Mouse (Mus musculus): ENCODE data around the gene Tectb. TPM values are rescaled to one million over a fixed set of nuclear protein-coding genes. Genes with fewer than 3 reads are reported as not detected.

Tectb gene
- polyA plus RNA-seq, 1 experiment from 2014 or later: not detected

DNA sequence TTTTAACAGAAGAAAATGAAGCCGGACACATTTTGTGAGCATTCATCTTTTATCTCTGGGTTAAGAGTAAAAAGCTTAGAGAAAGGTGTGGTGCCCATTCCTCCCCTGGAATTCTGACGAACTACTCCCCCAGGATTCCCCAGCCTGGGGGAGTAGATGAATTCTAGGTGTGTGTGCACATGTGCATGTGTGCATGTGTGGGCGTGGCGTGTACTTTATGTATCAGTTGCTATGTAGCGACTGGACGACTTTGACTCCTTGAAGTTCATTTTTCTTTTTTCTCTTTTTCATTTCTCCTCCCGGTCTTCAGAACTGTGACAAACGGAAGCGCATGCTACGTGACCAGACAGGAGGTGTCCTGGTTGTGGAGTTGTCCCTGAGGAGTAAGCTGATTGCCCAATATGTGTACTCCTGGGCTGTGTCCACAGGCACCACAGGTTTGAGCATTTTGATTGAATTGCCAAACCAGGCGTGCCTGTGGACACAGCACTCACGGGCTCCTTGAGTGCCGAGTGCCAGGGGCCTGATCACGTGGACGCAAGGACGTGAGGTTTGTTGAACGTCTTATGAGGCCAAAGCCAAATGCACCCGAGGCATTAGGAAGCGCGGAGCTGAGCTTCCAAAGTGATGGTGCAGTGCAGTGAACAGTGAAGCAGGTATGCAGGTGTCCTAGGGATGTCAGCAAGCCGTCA lies 11.9 kb downstream of the Tectb start:
- WGBS: 79% methylated on average over 21 of the region's 21 CpGs
- DNase-seq (ENCODE audit: low spot score) (no peak), ATAC-seq (replicated peaks; ENCODE audit: low FRiP score, low TSS enrichment, low read depth) (no peak; the same call in 1 of the 2 replicates)
- H3K27me3 ChIP-seq (replicated peaks; ENCODE audit: control insufficient read depth, insufficient read depth, low read length): no peaks in the 10 kb centered on the region
- H3K27ac ChIP-seq (ENCODE audit: low read depth): no peak overlapping the region
- no peak overlapping the region for H3K4me2 ChIP-seq (ENCODE audit: low read length)
- no peak overlapping the region for H3K4me3 ChIP-seq (ENCODE audit: low read depth, low read length)
- H3K9ac ChIP-seq (ENCODE audit: low read length): no peak overlapping the region
- no peaks in the 10 kb centered on the region for H3K9me3 ChIP-seq (ENCODE audit: control insufficient read depth, low read length)
- peaks cover 5% of the 10 kb centered on the region; the same call in 1 of the 2 replicates for H3K4me1 ChIP-seq (replicated peaks; ENCODE audit: control insufficient read depth, insufficient read depth, low read length)
- no peaks in the 10 kb centered on the region for H3K36me3 ChIP-seq (ENCODE audit: control insufficient read depth, insufficient read depth, low read length)

DNA sequence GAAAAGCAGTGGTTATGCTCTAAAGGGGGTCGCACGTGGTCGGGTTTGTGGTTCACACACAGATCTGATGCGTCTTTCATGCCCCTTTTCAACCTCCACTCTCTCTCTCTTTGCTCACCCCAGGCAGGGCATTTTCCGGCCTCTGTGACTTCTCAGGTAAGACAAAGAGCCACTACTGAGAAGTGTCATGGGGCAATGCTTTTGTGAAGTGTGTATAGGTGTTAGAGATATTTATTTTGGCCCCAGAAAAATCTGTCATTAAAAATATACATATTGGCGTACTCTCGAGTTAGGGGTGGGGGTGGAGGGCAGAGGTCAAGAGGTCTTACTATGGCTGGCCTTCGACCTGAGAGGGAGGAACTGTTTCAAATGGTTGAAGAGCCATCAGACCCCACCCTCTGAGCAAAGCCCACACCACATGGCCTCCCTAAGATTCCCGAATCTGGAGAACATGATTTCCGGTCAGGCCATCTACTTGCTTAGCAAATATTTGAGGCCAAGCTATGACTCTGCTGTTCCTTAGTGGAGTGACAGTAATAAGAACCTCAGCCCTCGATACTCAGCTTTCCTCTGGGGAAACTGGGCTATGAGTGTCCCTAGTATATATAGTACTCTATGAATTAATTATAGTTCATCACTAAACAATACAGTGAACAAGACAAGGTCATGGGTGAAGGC lies 13.3 kb downstream of the Tectb start:
- Histone ChIP-seq H3K4me1 (replicated peaks; ENCODE audit: control insufficient read depth, insufficient read depth, low read length) (peaks cover 5% of the 10 kb centered on the region; the same call in 1 of the 2 replicates), H3K27ac (ENCODE audit: low read depth) (peak overlapping the region; percentile 3; the same call in 1 of the 2 replicates), H3K27me3 (replicated peaks; ENCODE audit: control insufficient read depth, insufficient read depth, low read length) (no peaks in the 10 kb centered on the region), H3K9ac (ENCODE audit: low read length) (no peak overlapping the region), H3K4me2 (ENCODE audit: low read length) (no peak overlapping the region), H3K4me3 (ENCODE audit: low read depth, low read length) (no peak overlapping the region), H3K36me3 (ENCODE audit: control insufficient read depth, insufficient read depth, low read length) (no peaks in the 10 kb centered on the region), H3K9me3 (ENCODE audit: control insufficient read depth, low read length) (no peaks in the 10 kb centered on the region)
- no peak for DNase-seq (ENCODE audit: low spot score)
- ATAC-seq (replicated peaks; ENCODE audit: low FRiP score, low TSS enrichment, low read depth): no peak
- 61% methylated on average over 11 of the region's 11 CpGs for WGBS

DNA sequence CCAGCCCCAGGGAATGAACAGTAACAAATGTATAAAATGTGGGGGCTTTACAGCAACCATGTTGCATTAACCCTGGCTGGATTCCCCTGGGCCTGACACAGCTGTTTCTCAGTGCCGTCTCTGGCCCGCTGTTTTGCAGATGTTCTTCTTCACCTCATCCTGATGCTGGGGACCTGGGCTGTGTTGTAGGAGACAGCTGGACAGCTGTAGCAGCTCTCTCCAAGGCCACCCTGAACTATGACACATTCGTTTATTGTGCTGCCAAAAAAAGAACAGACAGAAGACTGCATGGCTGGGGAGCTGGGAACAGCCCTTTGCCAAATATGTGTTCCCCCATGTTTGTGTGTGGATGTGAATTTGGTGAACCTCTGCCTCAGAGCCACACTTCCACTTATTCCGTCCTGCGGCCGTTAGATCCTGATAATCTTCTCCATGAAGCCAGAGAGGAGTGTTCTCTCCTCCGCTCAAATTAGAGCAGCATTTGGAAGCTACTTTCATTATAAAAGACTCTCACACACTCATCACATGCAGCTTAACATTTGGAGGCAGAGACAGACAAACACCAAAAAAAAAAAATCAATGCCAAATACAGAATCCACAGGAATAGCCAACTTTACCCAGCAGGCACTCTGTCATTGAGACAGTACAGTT lies 14.1 kb downstream of the Tectb start:
- no peaks in the 10 kb centered on the region for H3K9me3 ChIP-seq (ENCODE audit: control insufficient read depth, low read length)
- H3K9ac ChIP-seq (ENCODE audit: low read length): no peak overlapping the region
- no peaks in the 10 kb centered on the region for H3K36me3 ChIP-seq (ENCODE audit: control insufficient read depth, insufficient read depth, low read length)
- 43% methylated on average over 7 of the region's 7 CpGs for WGBS
- H3K27ac ChIP-seq (ENCODE audit: low read depth): peak overlapping the region; percentile 14; the same call in 1 of the 2 replicates
- H3K4me2 ChIP-seq (ENCODE audit: low read length): 0 out of 2 replicates have a peak overlapping the region, but pooled peaks have one; percentile 5
- DNase-seq (ENCODE audit: low spot score): peak; percentile 85
- H3K4me3 ChIP-seq (ENCODE audit: low read depth, low read length): no peak overlapping the region
- H3K4me1 ChIP-seq (replicated peaks; ENCODE audit: control insufficient read depth, insufficient read depth, low read length): peaks cover 5% of the 10 kb centered on the region; the same call in 1 of the 2 replicates
- peak; percentile 82 for ATAC-seq (replicated peaks; ENCODE audit: low FRiP score, low TSS enrichment, low read depth)
- H3K27me3 ChIP-seq (replicated peaks; ENCODE audit: control insufficient read depth, insufficient read depth, low read length): 0 out of 2 replicates have a peak, but pooled peaks cover 3% of the 10 kb centered on the region

DNA sequence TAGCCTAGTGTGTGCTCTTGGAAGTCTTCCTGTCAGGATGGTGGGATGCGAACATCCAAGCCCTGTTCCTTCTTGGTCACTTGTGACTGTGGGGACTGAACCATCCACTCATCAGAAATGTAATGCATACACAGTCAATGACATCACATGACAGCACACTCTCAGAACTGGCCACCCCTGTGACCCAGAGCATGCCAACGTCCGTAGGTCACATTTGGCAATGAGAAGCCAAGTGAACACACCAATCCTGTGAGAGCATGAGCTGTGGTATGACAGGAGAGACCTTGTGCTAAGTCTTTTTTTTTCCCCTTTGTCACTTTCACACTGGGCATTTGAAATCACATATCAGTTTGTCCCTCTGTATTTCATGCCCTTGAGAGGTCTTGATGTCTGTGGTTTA lies 15.0 kb downstream of the Tectb start:
- ATAC-seq (replicated peaks; ENCODE audit: low FRiP score, low TSS enrichment, low read depth) (no peak), DNase-seq (ENCODE audit: low spot score) (no peak)
- H3K4me3 ChIP-seq (ENCODE audit: low read depth, low read length): no peak overlapping the region
- no peak overlapping the region for H3K9ac ChIP-seq (ENCODE audit: low read length)
- no peaks in the 10 kb centered on the region for H3K9me3 ChIP-seq (ENCODE audit: control insufficient read depth, low read length)
- H3K36me3 ChIP-seq (ENCODE audit: control insufficient read depth, insufficient read depth, low read length): no peaks in the 10 kb centered on the region
- 83% methylated on average over 3 of the region's 3 CpGs for WGBS
- H3K27me3 ChIP-seq (replicated peaks; ENCODE audit: control insufficient read depth, insufficient read depth, low read length): 0 out of 2 replicates have a peak, but pooled peaks cover 3% of the 10 kb centered on the region
- peaks cover 5% of the 10 kb centered on the region; the same call in 1 of the 2 replicates for H3K4me1 ChIP-seq (replicated peaks; ENCODE audit: control insufficient read depth, insufficient read depth, low read length)
- H3K4me2 ChIP-seq (ENCODE audit: low read length): no peak overlapping the region
- no peak overlapping the region for H3K27ac ChIP-seq (ENCODE audit: low read depth)

DNA sequence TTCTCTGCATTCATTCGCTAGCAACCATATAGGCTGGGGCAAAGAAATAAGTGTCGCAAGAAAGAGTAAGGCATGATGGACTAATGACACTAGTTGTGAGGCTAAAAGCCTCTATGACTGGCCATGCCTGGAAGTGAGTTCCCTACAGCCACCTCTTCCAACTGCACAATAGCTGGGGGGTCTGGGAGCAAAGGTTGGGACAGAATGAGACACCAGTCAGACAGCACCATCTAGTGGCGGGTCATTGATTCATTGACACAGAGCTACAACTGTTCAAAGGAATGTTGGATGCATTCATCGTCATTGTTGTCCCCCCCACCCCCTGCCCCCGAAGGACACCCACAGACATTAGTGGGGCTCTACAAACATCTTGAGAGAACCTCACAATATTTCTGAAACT lies 17.8 kb downstream of the Tectb start:
- no peaks in the 10 kb centered on the region for H3K36me3 ChIP-seq (ENCODE audit: control insufficient read depth, insufficient read depth, low read length)
- H3K27ac ChIP-seq (ENCODE audit: low read depth): no peak overlapping the region
- H3K4me3 ChIP-seq (ENCODE audit: low read depth, low read length): no peak overlapping the region
- H3K4me1 ChIP-seq (replicated peaks; ENCODE audit: control insufficient read depth, insufficient read depth, low read length): peaks cover 5% of the 10 kb centered on the region; the same call in 1 of the 2 replicates
- ATAC-seq (replicated peaks; ENCODE audit: low FRiP score, low TSS enrichment, low read depth) (0 out of 2 replicates have a peak, but pooled peaks have one; percentile 51), DNase-seq (ENCODE audit: low spot score) (peak; percentile 84)
- H3K9me3 ChIP-seq (ENCODE audit: control insufficient read depth, low read length): no peaks in the 10 kb centered on the region
- 33% methylated on average over 5 of the region's 5 CpGs for WGBS
- H3K9ac ChIP-seq (ENCODE audit: low read length): no peak overlapping the region
- H3K4me2 ChIP-seq (ENCODE audit: low read length): peak overlapping the region; percentile 36
- 0 out of 2 replicates have a peak, but pooled peaks cover 3% of the 10 kb centered on the region for H3K27me3 ChIP-seq (replicated peaks; ENCODE audit: control insufficient read depth, insufficient read depth, low read length)

DNA sequence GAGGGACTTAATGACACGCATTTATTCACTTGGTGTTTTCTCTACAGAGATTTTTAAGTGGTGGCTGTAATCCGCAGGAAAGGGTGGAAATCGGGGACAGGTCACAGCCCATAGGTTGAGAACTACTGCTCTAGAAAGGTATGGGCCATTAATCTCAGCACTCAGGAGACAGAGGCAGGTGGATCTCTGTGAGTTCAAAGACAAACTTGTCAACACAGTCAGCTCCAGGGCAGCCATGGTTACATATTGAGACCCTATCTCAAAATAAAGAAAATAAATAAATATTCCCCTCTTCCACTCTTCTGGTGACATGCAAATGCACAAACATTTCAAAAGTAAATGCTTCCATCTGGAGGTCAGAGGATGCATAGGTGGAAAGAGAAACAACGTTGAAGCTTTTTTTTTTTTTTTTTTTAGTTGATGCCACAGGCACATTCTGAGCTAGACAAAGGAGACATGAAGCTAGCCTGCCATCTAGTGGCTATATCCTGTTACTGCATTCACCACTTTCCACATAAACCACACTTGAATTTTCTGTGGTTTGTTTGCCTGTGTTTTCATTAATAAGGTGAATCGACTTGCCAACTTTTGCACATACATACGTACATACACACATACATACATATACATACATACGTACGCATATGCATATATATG lies 26.1 kb downstream of the Tectb start:
- no peak for DNase-seq (ENCODE audit: low spot score)
- no peak overlapping the region for H3K4me3 ChIP-seq (ENCODE audit: low read depth, low read length)
- no peak overlapping the region for H3K27ac ChIP-seq (ENCODE audit: low read depth)
- no peak overlapping the region for H3K4me2 ChIP-seq (ENCODE audit: low read length)
- H3K9me3 ChIP-seq (ENCODE audit: control insufficient read depth, low read length): no peaks in the 10 kb centered on the region
- H3K4me1 ChIP-seq (replicated peaks; ENCODE audit: control insufficient read depth, insufficient read depth, low read length): no peaks in the 10 kb centered on the region
- 0 out of 2 replicates have a peak, but pooled peaks have one; percentile 40 for ATAC-seq (replicated peaks; ENCODE audit: low FRiP score, low TSS enrichment, low read depth)
- no peaks in the 10 kb centered on the region for H3K36me3 ChIP-seq (ENCODE audit: control insufficient read depth, insufficient read depth, low read length)
- H3K9ac ChIP-seq (ENCODE audit: low read length): no peak overlapping the region
- WGBS: 36% methylated on average over 8 of the region's 8 CpGs
- no peaks in the 10 kb centered on the region for H3K27me3 ChIP-seq (replicated peaks; ENCODE audit: control insufficient read depth, insufficient read depth, low read length)

DNA sequence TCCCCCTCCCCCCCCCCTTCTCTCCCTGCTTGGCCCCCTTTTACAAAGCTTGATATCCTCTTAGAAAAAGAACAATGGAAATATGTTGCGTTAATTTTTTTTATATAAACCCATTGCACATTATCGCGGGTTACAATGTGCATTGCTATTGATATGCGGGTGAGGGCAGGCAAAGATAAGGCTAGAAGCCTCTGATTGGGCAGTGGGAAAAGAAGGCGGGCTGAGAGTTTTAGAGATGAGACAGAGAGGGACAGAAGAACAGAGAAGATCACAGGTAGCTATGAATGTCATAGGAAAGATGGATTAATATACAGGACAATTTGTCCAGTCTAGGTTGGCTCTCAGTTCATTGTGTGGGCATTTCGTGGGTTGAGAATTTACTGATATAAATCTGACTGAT lies 26.7 kb downstream of the Tectb start:
- Histone ChIP-seq H3K27ac (ENCODE audit: low read depth) (no peak overlapping the region), H3K27me3 (replicated peaks; ENCODE audit: control insufficient read depth, insufficient read depth, low read length) (no peaks in the 10 kb centered on the region), H3K4me2 (ENCODE audit: low read length) (no peak overlapping the region), H3K9me3 (ENCODE audit: control insufficient read depth, low read length) (no peaks in the 10 kb centered on the region), H3K36me3 (ENCODE audit: control insufficient read depth, insufficient read depth, low read length) (no peaks in the 10 kb centered on the region), H3K9ac (ENCODE audit: low read length) (no peak overlapping the region), H3K4me3 (ENCODE audit: low read depth, low read length) (no peak overlapping the region), H3K4me1 (replicated peaks; ENCODE audit: control insufficient read depth, insufficient read depth, low read length) (no peaks in the 10 kb centered on the region)
- DNase-seq (ENCODE audit: low spot score) (no peak), ATAC-seq (replicated peaks; ENCODE audit: low FRiP score, low TSS enrichment, low read depth) (no peak)
- 57% methylated on average over 6 of the region's 6 CpGs for WGBS

Data from intestine, embryonic 14.5 days (tissue).